Mouse (Mus musculus): ENCODE results near the gene Misp.

The Misp gene

GRCm38 (mm10) chr10:79871845-79872244 is 51.1 kb downstream of the Misp start:
- in situ Hi-C loops (cut with MboI; ENCODE audit: low sequenced_read_pairs), result no loop called here

GRCm38 (mm10) chr10:79872862-79873261 is 52.1 kb downstream of the Misp start:
- in situ Hi-C loops (cut with MboI; ENCODE audit: low sequenced_read_pairs), result no loop called here

- in situ Hi-C loops (cut with MboI; ENCODE audit: low sequenced_read_pairs), result no loop called here
These were observed 52.5 kb downstream of the Misp start for GRCm38 (mm10) chr10:79873313-79873712.

- in situ Hi-C loops (cut with MboI; ENCODE audit: low sequenced_read_pairs), result no loop called here
These were observed 53.0 kb downstream of the Misp start for GRCm38 (mm10) chr10:79873715-79874289.

GRCm38 (mm10) chr10:79874290-79874862 is 53.6 kb downstream of the Misp start, which contains the start of the genes Prtn3 and Plppr3:
Gene Prtn3 (plus strand): TSS chr10:79874476.
Gene Plppr3 (minus strand): TSS chr10:79874634.
- in situ Hi-C loops (cut with MboI; ENCODE audit: low sequenced_read_pairs), result no loop called here

- in situ Hi-C loops (cut with MboI; ENCODE audit: low sequenced_read_pairs), result no loop called here
These were observed 56.4 kb downstream of the Misp start for GRCm38 (mm10) chr10:79877174-79877573.

- in situ Hi-C loops (cut with MboI; ENCODE audit: low sequenced_read_pairs), result no loop called here
These were observed 57.0 kb downstream of the Misp start for GRCm38 (mm10) chr10:79877757-79878156.

- in situ Hi-C loops (cut with MboI; ENCODE audit: low sequenced_read_pairs), result no loop called here
These were observed 58.7 kb downstream of the Misp start for GRCm38 (mm10) chr10:79879527-79879926.
